Mouse (Mus musculus) embryonic facial prominence, embryonic 13.5 days (tissue): ENCODE data around the gene Tet1. TPM values are rescaled to one million over a fixed set of nuclear protein-coding genes. Genes with fewer than 3 reads are reported as not detected.

Source experiments
- ATAC-seq: fragments of 200-750 bp; cut with Nextera tagmentation; 2 replicates; pipeline ENCODE4 v1.8.0; 2017; ENCODE audit warnings: low read depth; ENCODE audit not compliant: insufficient number of reproducible peaks, insufficient read depth, low FRiP score, low TSS enrichment
- H3K27ac ChIP-seq: fragments of 300-500 bp; sonication (generic); 2 replicates; pipeline ENCODE4 v1.5.1; 2015; ENCODE audit warnings: moderate library complexity, mild to moderate bottlenecking, inconsistent platforms
- H3K27me3 ChIP-seq: fragments of 300-500 bp; sonication (generic); 2 replicates; pipeline ENCODE4 v1.6.1; 2015; ENCODE audit warnings: mild to moderate bottlenecking, inconsistent platforms
- H3K36me3 ChIP-seq: fragments of 300-500 bp; sonication (generic); 2 replicates; pipeline ENCODE4 v1.6.1; 2015; ENCODE audit warnings: mild to moderate bottlenecking, inconsistent platforms
- H3K4me1 ChIP-seq: fragments of 300-500 bp; sonication (generic); 2 replicates; pipeline ENCODE4 v1.6.1; 2015; ENCODE audit warnings: inconsistent platforms
- H3K4me2 ChIP-seq: fragments of 300-500 bp; sonication (generic); 2 replicates; pipeline ENCODE4 v1.6.1; 2015; ENCODE audit warnings: moderate library complexity, mild to moderate bottlenecking, inconsistent platforms
- H3K4me3 ChIP-seq: fragments of 300-500 bp; sonication (generic); 2 replicates; pipeline ENCODE4 v1.5.1; 2015; ENCODE audit warnings: mild to moderate bottlenecking, inconsistent platforms
- H3K9ac ChIP-seq: fragments of 300-500 bp; sonication (generic); 2 replicates; pipeline ENCODE4 v1.6.1; 2015; ENCODE audit warnings: mild to moderate bottlenecking, inconsistent platforms
- H3K9me3 ChIP-seq: fragments of 300-500 bp; sonication (generic); 2 replicates; pipeline ENCODE4 v1.6.1; 2016; ENCODE audit warnings: inconsistent platforms
- WGBS: fragments of 180-500 bp; shearing (Covaris S2); methylation state at CpG from one replicate; pipeline ENCODE4 v1.1.7; 2015; ENCODE audit warnings: mixed read lengths; 5-methylcytosine and 5-hydroxymethylcytosine counted together
- polyA plus RNA-seq: library from polyadenylated mRNA; unstranded; fragments of >200 nt; fragmentation: Nextera tagmentation; extraction: Ambion mirVana; gene quantifications from 2 replicates; pipeline ENCODE4 v1.2.1, GENCODE M21; 2015

The Tet1 gene
- polyA plus RNA-seq, 1 experiment from 2014 or later: 30.4 TPM

- H3K27me3 ChIP-seq: no peaks in the 10 kb centered on the region
- H3K27ac ChIP-seq: no peak overlapping the region
- 46% methylated on average over 1 of the region's 1 CpGs for WGBS
- H3K4me2 ChIP-seq: no peak overlapping the region
- no peaks in the 10 kb centered on the region for H3K36me3 ChIP-seq
- no peak overlapping the region for H3K4me3 ChIP-seq
- ATAC-seq: no peak
- no peak overlapping the region for H3K9ac ChIP-seq
- H3K9me3 ChIP-seq: no peaks in the 10 kb centered on the region
- H3K4me1 ChIP-seq: no peaks in the 10 kb centered on the region
These were observed 6.0 kb downstream of the Tet1 start for GRCm38 (mm10) chr10:62902829-62903228.

DNA sequence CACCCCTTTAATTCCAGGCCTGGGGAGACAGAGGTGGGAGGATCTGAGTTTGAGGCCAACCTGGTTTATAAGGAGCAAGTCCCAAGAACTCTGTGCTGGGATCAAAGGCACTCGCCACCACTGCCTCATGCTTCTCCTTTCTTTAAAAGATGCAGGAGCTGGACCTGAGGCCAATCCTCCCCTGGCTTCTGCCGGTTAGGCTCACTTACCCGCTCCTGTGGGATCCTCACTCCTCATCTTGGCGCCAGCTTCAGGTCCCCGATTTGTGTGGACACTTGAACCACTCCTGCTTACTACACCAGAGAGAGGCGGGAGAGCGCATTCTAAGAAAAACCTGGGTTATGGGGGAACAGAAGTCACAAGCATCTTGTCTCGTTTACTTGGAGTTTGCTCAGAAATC is 7.0 kb downstream of the Tet1 start:
- H3K27ac ChIP-seq: no peak overlapping the region
- no peaks in the 10 kb centered on the region for H3K4me1 ChIP-seq
- 43% methylated on average over 8 of the region's 8 CpGs for WGBS
- no peak overlapping the region for H3K9ac ChIP-seq
- no peak overlapping the region for H3K4me3 ChIP-seq
- no peaks in the 10 kb centered on the region for H3K9me3 ChIP-seq
- no peak overlapping the region for H3K4me2 ChIP-seq
- no peaks in the 10 kb centered on the region for H3K27me3 ChIP-seq
- no peaks in the 10 kb centered on the region for H3K36me3 ChIP-seq
- no peak for ATAC-seq

DNA sequence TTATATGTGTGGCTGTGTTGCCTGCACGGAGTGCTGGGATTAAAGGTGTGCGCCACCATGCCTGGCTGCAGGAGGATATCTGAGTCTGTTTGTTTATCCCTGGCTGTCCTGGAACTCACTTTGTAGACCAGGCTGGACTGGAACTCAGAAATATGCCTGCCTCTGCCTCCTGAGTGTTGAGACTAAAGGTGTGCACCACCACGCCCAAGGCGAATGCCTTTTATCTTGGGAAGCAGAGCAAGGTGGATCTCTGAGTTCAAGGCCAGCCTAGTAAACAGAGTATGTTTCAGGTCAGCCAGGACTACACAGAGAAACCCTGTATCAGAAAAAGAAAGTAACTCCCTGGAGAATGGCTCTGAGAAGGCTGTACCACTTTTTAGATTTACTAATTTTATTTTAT is 8.7 kb downstream of the Tet1 start:
- Histone ChIP-seq H3K27me3 (no peaks in the 10 kb centered on the region), H3K4me1 (no peaks in the 10 kb centered on the region), H3K9ac (no peak overlapping the region), H3K4me2 (no peak overlapping the region), H3K36me3 (no peaks in the 10 kb centered on the region), H3K4me3 (no peak overlapping the region), H3K27ac (no peak overlapping the region), H3K9me3 (no peaks in the 10 kb centered on the region)
- WGBS: 96% methylated on average over 4 of the region's 4 CpGs
- no peak for ATAC-seq

DNA sequence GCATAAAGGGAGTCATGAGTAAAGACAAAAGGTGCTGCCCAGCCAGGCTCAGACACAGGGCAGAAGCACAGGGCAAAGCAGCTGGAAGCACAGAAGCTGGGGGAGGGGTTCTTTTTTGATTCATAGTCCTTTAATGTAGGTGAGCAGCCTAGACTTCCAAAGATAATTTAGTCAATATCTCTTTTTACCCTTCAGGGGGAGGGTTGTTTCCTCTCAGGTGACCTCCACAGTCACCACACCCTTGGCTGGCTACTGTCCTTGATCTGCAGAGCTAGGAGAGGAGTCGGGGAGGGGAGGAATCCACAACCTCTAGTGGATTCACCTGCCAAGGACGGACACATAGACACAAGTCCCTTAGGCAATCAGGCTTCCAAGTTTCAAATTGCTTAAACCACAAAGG is 10.7 kb downstream of the Tet1 start:
- no peak overlapping the region for H3K9ac ChIP-seq
- no peaks in the 10 kb centered on the region for H3K9me3 ChIP-seq
- H3K27ac ChIP-seq: no peak overlapping the region
- H3K4me1 ChIP-seq: no peaks in the 10 kb centered on the region
- no peaks in the 10 kb centered on the region for H3K36me3 ChIP-seq
- no peaks in the 10 kb centered on the region for H3K27me3 ChIP-seq
- H3K4me2 ChIP-seq: no peak overlapping the region
- 63% methylated on average over 2 of the region's 2 CpGs for whole genome bisulfite sequencing
- ATAC-seq: no peak
- no peak overlapping the region for H3K4me3 ChIP-seq

GRCm38 (mm10) chr10:62897437-62897836 is 11.4 kb downstream of the Tet1 start:
- Histone ChIP-seq H3K4me1 (no peaks in the 10 kb centered on the region), H3K27ac (no peak overlapping the region), H3K9me3 (no peaks in the 10 kb centered on the region), H3K9ac (no peak overlapping the region), H3K27me3 (no peaks in the 10 kb centered on the region), H3K4me2 (no peak overlapping the region), H3K4me3 (no peak overlapping the region), H3K36me3 (no peaks in the 10 kb centered on the region)
- ATAC-seq: no peak
- WGBS: 95% methylated on average over 3 of the region's 3 CpGs

GRCm38 (mm10) chr10:62896774-62897173 is 12.0 kb downstream of the Tet1 start:
- Histone ChIP-seq H3K4me1 (no peaks in the 10 kb centered on the region), H3K4me3 (no peak overlapping the region), H3K9me3 (no peaks in the 10 kb centered on the region), H3K4me2 (no peak overlapping the region), H3K27me3 (no peaks in the 10 kb centered on the region), H3K27ac (no peak overlapping the region), H3K36me3 (no peaks in the 10 kb centered on the region), H3K9ac (no peak overlapping the region)
- 65% methylated on average over 4 of the region's 4 CpGs for WGBS
- no peak for ATAC-seq

DNA sequence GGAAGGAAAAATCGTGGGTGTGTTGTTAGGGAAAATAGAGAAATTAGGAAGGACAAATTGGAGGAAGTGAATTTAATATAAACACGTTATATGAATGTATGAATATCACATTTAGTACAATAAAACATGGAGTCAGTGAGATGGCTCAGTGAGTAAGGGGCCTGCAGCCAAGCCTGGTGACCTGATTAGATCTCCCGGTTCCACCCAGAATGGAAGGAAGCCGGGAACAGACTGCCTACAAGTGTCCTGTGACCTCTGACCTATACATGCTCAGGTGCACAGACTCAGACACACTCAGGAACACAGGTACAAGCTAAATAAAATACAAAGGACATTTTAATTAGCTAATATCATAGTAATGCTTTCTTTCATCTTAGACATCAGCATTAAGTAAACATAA is 12.8 kb downstream of the Tet1 start:
- Histone ChIP-seq H3K4me2 (no peak overlapping the region), H3K9ac (no peak overlapping the region), H3K36me3 (no peaks in the 10 kb centered on the region), H3K27me3 (no peaks in the 10 kb centered on the region), H3K4me3 (no peak overlapping the region), H3K9me3 (no peaks in the 10 kb centered on the region), H3K27ac (no peak overlapping the region), H3K4me1 (no peaks in the 10 kb centered on the region)
- no peak for ATAC-seq
- WGBS: 68% methylated on average over 4 of the region's 4 CpGs

DNA sequence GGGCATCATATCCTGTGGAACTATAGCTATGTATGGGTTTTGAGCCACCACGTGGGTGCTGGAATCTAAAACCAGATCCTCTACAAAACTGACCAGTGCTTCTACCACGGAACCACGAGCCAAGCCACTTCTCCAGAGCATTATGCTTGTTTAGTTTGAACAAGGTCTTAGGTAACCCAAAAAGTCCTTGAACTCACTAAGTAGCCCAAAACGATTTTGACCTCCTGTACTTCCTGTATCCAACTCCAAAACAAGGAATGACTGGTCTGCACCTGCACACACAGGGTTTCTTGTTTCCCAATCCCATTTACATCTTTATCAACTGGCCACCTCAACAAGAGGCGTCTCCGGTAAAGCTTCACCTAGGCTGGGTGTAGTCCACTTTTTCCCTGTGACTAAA is 13.4 kb downstream of the Tet1 start:
- Histone ChIP-seq H3K36me3 (no peaks in the 10 kb centered on the region), H3K4me1 (no peaks in the 10 kb centered on the region), H3K27me3 (no peaks in the 10 kb centered on the region), H3K9me3 (no peaks in the 10 kb centered on the region), H3K4me2 (no peak overlapping the region), H3K9ac (no peak overlapping the region), H3K4me3 (no peak overlapping the region), H3K27ac (no peak overlapping the region)
- no peak for ATAC-seq
- WGBS: 75% methylated on average over 6 of the region's 6 CpGs

GRCm38 (mm10) chr10:62894447-62894846 is 14.3 kb downstream of the Tet1 start:
- Histone ChIP-seq H3K4me2 (no peak overlapping the region), H3K36me3 (no peaks in the 10 kb centered on the region), H3K9me3 (no peaks in the 10 kb centered on the region), H3K4me1 (no peaks in the 10 kb centered on the region), H3K27ac (no peak overlapping the region), H3K9ac (no peak overlapping the region), H3K4me3 (no peak overlapping the region), H3K27me3 (no peaks in the 10 kb centered on the region)
- ATAC-seq: no peak
- 75% methylated on average over 3 of the region's 3 CpGs for WGBS

DNA sequence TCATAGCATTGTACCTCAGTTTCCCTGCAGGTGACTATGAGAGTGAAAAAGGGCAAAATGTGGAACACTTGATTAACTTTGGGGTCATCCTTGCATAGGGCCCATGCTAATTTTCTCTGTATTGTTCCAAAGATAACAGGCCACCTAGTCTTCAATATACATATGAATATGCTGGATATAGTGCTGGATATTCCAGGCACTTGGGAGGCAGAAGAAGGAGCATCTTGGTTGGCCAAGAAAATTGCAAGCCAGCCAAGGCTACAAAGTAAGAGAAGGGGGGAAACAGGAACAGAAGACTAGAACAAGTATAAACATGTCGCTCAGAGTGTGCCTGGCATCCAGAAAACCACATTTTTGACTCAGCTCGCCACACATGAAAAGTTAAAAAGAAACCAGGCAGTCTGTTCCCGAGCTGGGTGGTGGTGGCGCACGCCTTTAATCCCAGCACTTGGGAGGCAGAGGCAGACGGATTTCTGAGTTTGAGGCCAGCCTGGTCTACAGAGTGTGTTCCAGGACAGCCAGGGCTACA is 15.4 kb downstream of the Tet1 start:
- Histone ChIP-seq H3K9me3 (no peaks in the 10 kb centered on the region), H3K27me3 (no peaks in the 10 kb centered on the region), H3K9ac (no peak overlapping the region), H3K4me3 (no peak overlapping the region), H3K4me2 (no peak overlapping the region), H3K36me3 (no peaks in the 10 kb centered on the region), H3K4me1 (no peaks in the 10 kb centered on the region), H3K27ac (no peak overlapping the region)
- WGBS: 50% methylated on average over 6 of the region's 6 CpGs
- ATAC-seq: no peak

GRCm38 (mm10) chr10:62892549-62893232 is 16.1 kb downstream of the Tet1 start:
- no peak overlapping the region for H3K4me3 ChIP-seq
- H3K36me3 ChIP-seq: no peaks in the 10 kb centered on the region
- 33% methylated on average over 4 of the region's 4 CpGs for WGBS

GRCm38 (mm10) chr10:62891025-62891424 is 17.8 kb downstream of the Tet1 start:
- WGBS: 76% methylated on average over 3 of the region's 3 CpGs
- H3K27ac ChIP-seq: no peak overlapping the region
- no peak overlapping the region for H3K4me3 ChIP-seq
- no peak overlapping the region for H3K4me2 ChIP-seq
- H3K9me3 ChIP-seq: no peaks in the 10 kb centered on the region
- no peaks in the 10 kb centered on the region; the same call in 1 of the 2 replicates for H3K4me1 ChIP-seq
- no peaks in the 10 kb centered on the region for H3K36me3 ChIP-seq
- no peaks in the 10 kb centered on the region for H3K27me3 ChIP-seq
- no peak for ATAC-seq
- no peak overlapping the region for H3K9ac ChIP-seq

More at GRCm38 (mm10) chr10:62892549-62893232, 16.1 kb downstream of the Tet1 start:
- Histone ChIP-seq H3K27ac (no peak overlapping the region), H3K27me3 (no peaks in the 10 kb centered on the region), H3K4me2 (no peak overlapping the region), H3K9me3 (no peaks in the 10 kb centered on the region), H3K4me1 (no peaks in the 10 kb centered on the region), H3K9ac (no peak overlapping the region)
- ATAC-seq: no peak
